Mouse (Mus musculus): ENCODE measurements around the gene Gtf2ird1. TPM values are rescaled to one million over a fixed set of nuclear protein-coding genes. Genes with fewer than 3 reads are reported as not detected.

Gtf2ird1 gene
- total RNA-seq, 2 experiments from 2014 or later: 42.5 to 43.7 TPM

DNA sequence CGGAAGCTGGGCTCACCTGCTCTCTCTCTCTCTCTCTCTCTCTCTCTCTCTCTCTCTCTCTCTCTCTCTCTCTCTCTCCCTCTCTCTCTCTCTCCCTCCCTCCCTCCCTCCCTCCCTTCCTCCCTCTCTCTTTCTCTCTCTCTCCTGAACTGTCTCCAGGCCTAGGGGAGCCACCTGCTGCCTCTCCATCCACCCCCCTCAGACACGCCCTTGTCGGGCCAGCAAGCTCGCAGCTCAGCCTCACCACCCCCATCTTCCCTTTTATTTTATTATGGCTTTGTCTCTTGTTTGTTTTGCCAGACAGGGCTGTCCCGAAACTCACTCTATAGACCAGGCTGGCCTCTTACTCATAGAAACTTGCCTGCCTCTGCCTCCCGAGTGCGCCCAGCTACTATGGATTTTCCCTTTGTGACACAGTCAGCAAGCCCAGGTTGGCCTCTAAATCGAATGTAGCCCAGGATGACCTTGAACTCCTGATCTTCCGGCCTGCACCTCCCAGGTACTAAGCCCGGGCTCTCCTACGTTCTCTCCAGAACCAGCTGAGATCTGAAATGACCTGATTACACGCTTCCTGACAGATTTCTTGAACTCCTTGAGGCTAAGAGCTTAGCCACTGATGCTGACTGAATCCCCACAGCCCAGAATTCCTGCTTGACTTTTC lies 34.1 kb downstream of the Gtf2ird1 start:
- DNase-seq (ENCODE audit: low spot score in 2 of 2): no peak
- intact Hi-C loops (cut with DNase I): no loop called here

DNA sequence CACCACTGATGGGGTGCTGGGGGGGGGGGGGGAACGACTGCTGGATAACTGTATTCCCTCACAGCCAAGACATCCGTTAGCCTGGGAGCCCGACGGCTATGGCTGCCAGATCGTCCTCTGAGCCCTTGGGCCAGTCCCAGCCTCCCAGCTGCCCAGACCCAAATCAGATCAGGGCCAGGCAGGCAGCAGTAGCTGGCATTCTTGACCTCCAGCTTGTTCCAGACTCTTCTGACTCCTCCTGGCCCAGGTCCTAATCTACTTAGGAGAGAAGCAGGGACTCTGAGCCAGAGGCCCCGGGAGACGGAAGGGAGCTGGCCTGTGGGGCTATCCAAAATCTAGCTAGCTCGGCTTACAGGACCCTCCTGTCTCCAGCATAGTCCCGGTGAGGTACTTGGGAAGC lies 35.5 kb downstream of the Gtf2ird1 start:
- DNase-seq (ENCODE audit: low spot score in 2 of 2): no peak
- intact Hi-C loops (cut with DNase I): no loop called here

DNA sequence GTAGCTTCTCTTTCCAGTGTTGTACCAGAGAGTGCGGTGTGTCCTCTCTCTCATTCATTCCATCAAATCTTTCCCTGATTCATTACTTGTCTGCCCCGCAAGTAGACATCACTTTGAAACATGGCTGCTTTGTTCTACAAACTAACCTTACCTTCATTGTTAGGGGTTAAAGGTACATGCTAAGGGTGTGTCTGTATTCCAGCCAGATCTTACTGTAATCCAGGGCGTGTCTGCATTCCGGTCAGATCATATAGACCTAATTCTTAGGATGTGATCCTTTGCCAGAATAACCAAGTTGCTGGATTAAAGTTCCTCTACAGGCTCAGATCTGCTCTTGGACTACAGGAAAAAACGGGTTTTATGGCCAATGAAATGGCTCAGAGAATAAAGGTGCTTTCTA lies 36.8 kb downstream of the Gtf2ird1 start:
- intact Hi-C loops (cut with DNase I): no loop called here
- no peak for DNase-seq (ENCODE audit: low spot score in 2 of 2)

- intact Hi-C loops (cut with DNase I): no loop called here
- DNase-seq (ENCODE audit: low spot score in 2 of 2): no peak
Measured at GRCm38 (mm10) chr5:134418315-134419074, 38.0 kb downstream of the Gtf2ird1 start.

DNA sequence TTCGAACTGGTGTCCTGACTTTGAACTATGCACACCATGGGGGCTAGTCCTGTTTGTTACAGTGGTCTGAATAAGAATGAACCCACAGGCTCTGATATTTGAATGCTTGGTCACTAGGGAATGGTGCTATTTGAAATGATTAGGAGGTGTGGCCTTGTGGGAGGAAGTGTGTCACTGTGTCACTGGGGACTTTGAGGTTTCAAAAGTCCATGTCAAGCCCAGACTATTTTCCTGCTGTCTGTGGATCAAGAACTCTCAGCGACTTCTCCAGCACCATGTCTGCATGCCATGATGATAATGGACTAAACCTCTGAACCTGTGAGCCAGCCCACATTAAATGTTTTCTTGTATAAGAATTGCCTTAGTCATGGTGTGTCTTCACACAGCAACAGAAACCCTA lies 44.2 kb downstream of the Gtf2ird1 start:
- DNase-seq (ENCODE audit: low spot score in 2 of 2): no peak
- intact Hi-C loops (cut with DNase I): no loop called here

DNA sequence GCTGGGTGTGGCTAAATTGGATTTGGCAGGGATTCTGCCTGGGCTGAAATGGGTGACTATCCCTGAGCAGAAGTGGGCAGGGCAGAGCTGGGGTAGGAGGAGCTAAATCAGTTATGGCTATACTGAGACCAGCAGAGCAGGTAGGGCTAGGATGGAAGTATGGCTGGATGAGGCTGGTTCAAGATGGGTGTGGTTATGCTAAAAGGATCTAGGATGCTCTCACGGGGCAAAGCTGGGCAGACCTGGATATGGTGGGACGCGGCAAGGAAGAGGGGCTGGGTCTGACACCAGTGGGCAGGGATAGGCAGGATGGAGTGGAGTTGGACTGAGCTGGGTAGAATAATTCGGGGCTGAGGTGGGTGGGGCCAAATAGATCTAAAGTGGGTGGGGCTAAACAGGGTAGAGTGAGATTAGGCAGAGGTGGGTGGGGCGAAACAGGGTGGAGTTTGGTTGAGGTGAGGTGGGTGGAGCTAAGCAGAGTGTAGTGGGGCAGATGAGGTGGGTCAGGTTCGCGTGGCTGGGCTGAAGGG lies 46.1 kb downstream of the Gtf2ird1 start:
- DNase-seq (ENCODE audit: low spot score in 2 of 2): no peak
- intact Hi-C loops (cut with DNase I): no loop called here

DNA sequence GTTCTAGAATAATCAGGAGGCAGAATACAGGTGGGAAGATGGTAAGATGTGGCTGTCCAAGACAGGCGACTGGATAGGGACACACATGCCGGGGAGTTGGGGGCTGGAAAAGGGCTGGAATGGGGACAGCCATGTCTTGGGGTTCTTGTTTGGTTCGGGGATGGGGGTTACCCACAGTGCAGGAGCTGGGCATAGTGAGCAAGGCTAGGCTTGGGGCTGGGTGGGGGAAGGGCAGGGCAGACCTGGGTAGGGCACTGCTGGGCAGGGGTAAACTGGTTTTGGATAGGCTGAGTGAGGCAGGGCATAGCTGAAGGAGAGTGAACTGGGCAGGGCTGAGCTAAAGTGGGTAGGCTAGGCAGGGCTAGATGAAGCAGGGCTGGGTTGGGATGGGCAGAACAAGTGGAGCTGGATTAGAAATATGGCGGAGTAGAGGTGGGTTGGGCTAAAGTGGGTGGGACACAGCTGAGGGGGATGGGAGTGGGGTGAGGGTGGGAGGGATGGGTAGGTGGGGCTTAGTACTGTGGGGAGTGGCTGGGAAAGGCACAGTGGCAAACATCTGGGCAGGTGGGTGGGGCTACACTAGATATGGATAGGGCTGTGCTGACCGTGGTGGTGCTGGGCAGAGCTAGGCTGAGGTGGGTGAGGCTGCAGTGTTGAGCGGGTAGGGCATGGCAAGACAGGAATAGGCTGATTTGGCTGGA lies 46.8 kb downstream of the Gtf2ird1 start:
- intact Hi-C loops (cut with DNase I): no loop called here
- DNase-seq (ENCODE audit: low spot score in 2 of 2): no peak

DNA sequence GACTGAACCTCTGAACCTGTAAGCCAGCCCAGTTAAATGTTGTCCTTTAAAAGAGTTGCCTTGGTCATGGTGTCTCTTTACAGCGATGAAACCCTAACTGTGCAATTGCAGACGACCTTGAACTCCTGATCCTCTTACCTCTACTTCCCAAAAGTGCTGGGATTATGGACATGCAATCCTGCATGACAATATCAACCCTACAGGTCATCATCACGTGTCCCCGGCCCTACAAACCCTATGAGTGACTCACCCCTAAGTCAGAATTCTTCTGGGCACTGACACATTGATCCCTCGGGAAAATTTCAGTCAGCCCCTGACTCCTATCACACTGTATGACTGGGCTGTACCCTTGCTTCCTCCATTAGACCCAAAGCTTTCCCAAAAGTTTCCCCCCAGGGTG lies 48.4 kb downstream of the Gtf2ird1 start:
- intact Hi-C loops (cut with DNase I): no loop called here
- DNase-seq (ENCODE audit: low spot score in 2 of 2): no peak

- DNase-seq (ENCODE audit: low spot score in 2 of 2): peak; percentile 68 to 82
- intact Hi-C loops (cut with DNase I): no loop called here
Measured at GRCm38 (mm10) chr5:134401841-134402240, 54.7 kb downstream of the Gtf2ird1 start.

DNA sequence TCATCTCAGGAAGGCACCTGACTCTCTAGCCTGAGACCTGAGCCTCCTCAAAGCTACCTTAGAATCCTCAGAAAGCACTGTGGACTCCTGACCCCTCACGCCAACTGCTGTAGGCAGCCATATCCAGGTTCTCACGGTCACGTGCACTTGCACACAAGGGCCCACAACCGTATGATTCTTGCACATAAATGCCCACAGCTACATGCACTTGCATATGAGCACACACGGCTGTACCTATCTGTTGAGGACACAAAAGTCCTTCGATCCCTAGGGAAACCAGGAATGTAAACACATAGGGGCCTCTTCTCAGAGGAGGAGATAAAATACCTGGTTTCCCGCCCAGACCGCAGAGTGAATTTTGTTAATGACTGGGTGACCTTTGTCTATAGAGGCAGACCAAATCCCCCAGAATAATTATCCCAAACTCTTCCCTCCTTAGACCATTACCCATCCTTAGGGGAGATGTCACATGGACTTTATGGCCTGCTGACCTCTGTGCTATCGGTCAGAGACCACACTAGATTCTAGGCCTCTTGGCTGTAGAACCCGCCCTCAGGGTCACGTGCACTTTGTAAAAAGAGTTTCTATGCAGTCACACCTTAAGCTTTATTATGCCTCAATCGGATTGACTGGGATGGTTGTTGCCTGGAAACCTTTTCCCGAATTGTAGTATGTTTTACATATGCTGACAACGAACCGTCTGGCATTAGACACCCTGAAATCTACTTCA lies 58.9 kb downstream of the Gtf2ird1 start:
- DNase-seq (ENCODE audit: low spot score in 2 of 2): no peak
- intact Hi-C loops (cut with DNase I): no loop called here

GRCm38 (mm10) chr5:134396519-134396918 lies 60.0 kb downstream of the Gtf2ird1 start:
- intact Hi-C loops (cut with DNase I): no loop called here
- no peak for DNase-seq (ENCODE audit: low spot score in 2 of 2)

DNA sequence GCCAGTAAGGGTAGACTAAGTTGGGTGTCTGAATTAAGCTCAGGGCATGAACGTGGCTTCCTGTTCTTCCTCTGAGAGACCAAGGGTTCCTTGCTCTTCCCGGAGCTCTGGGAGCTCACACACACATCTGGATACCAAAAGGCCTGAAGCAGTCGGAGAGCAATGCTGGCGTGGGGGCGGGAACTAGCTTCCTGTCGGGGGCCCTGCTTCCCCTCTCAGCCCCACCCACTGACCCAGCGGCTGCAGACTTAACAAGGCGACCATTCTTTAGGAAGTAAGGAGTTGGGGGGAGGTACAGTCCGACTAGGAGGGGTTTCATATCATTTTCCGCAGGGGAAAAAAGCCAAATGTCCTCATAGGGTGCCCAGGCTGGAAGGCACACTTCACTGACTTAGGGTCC lies 61.9 kb downstream of the Gtf2ird1 start:
- intact Hi-C loops (cut with DNase I): no loop called here

GRCm38 (mm10) chr5:134393624-134394023 lies 62.9 kb downstream of the Gtf2ird1 start:
- intact Hi-C loops (cut with DNase I): no loop called here
- DNase-seq (ENCODE audit: low spot score in 2 of 2): no peak

More for the DNA sequence above, 61.9 kb downstream of the Gtf2ird1 start:
- DNase-seq (ENCODE audit: low spot score in 2 of 2): no peak

- DNase-seq (ENCODE audit: low spot score in 2 of 2): peak; percentile 51
- intact Hi-C loops (cut with DNase I): loop anchor here (1.0 to 5.0 kb wide), 2 partner anchors 87 to 100 kb away; no protein-coding TSS in a partner anchor
Measured at GRCm38 (mm10) chr5:134385106-134385505, 71.4 kb downstream of the Gtf2ird1 start.

DNA sequence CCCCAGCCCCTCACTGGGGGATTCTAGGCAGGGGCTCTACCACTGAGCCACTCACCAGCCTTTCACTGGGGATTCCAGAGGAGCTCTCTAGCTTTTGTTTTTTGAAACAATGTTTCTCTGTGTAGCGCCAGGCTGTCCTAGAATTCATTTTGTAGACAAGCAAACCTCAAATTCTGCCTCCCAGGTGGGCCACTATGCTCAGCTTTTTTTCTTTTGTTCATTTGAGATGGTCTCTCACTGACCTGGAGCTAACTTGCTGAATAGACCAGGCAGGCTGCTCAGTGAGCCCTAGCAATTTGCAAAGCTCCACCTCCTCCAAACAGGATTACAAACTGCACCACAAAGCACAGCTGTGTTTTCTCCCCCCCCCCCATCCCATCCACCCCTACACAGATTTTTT lies 81.3 kb downstream of the Gtf2ird1 start:
- intact Hi-C loops (cut with DNase I): loop anchor here (10.0 kb wide), 2 partner anchors 220 to 330 kb away; no protein-coding TSS in a partner anchor
- no peak for DNase-seq (ENCODE audit: low spot score in 2 of 2)

DNA sequence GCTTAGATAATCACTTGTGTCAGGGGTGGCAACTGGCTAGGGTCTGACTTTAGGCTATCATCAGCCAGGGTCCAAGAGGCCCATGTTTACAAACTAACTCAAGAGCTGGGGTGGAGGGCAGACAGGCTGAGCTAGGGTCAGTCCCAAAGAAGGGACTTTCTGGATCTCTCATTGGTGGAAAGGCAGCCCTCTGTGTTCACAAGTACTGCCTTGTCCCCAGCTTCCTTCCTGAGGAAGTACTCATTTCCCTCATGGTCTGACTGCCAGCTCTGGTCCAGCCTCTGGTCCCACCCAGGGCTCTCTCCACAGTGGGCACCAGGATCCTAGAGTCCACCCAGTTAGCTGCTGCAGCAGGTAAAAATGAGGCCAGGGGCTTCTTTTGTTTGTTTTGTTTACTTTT lies 82.0 kb downstream of the Gtf2ird1 start:
- intact Hi-C loops (cut with DNase I): loop anchor here (1.0 to 10.0 kb wide), 3 partner anchors 112 to 330 kb away; no protein-coding TSS in a partner anchor

GRCm38 (mm10) chr5:134373912-134374488 lies 82.5 kb downstream of the Gtf2ird1 start:
- intact Hi-C loops (cut with DNase I): loop anchor here (1.0 to 10.0 kb wide), 3 partner anchors 112 to 331 kb away; no protein-coding TSS in a partner anchor
- DNase-seq (ENCODE audit: low spot score in 2 of 2): peak; percentile 67 to 70

More for the DNA sequence above, 82.0 kb downstream of the Gtf2ird1 start:
- DNase-seq (ENCODE audit: low spot score in 2 of 2): no peak

DNA sequence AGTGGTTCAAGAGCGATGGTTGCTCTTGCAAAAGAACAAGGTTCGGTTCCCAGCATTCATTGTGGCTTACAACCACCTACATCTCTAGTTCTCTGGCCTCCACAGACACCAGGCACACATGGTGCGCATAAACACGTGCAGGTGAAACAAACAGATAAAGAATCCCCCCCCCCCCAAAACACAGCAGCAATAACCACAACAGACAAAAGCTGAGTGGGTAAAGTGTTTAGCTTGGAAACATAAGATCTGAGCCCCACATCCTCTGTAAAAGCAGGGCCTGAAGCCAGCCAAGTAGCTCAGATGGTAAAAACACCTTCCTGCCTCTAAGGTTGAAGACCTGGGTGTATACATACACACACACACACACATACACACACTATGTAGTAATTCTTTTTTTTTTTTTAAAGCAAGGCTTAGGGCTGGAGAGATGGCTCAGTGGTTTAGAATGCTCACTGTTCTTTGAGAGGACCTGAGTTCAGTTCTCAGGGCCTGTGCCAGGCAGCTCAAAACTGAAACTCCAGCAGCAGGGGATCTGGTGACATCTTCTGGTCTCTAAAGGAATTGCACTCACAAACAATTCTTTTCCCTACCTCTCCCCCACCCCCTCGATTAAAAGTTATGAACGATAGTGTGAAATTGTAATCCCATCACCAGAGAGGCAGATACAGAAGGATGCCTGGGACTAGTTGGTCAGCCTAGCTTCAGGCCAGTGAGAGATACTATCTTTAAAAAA lies 83.4 kb downstream of the Gtf2ird1 start:
- intact Hi-C loops (cut with DNase I): loop anchor here (10.0 kb wide), 2 partner anchors 222 to 332 kb away; no protein-coding TSS in a partner anchor
- DNase-seq (ENCODE audit: low spot score in 2 of 2): no peak
